Mouse (Mus musculus) v-Abl transformed pro-B cells (cell line): ENCODE results near the gene Zbtb48.

Source experiments
- in situ Hi-C, 2 experiments: fragments of 400-800 bp; cut with MboI; formaldehyde crosslinking; loops; one replicate each; pipeline ENCODE4 v1.15.1; 2025; ENCODE audit not compliant: unreplicated experiment in 2 of 2

Gene Zbtb48

GRCm38 (mm10) chr4:152008148-152008500 lies 19.3 kb downstream of the Zbtb48 start:
- in situ Hi-C loops = loop anchor here in 1 of 2 experiments (25.0 kb wide), 1 partner anchor 1646 kb away; no protein-coding TSS in a partner anchor

GRCm38 (mm10) chr4:152007481-152008147 lies 19.9 kb downstream of the Zbtb48 start:
- in situ Hi-C loops = loop anchor here in 1 of 2 experiments (25.0 kb wide), 1 partner anchor 1645 kb away; no protein-coding TSS in a partner anchor

- in situ Hi-C loops = loop anchor here in 1 of 2 experiments (25.0 kb wide), 1 partner anchor 1645 kb away; no protein-coding TSS in a partner anchor
Measured at GRCm38 (mm10) chr4:152006812-152007211, 20.7 kb downstream of the Zbtb48 start.

GRCm38 (mm10) chr4:152006137-152006536 lies 21.3 kb downstream of the Zbtb48 start:
- in situ Hi-C loops = loop anchor here in 1 of 2 experiments (25.0 kb wide), 1 partner anchor 1644 kb away; no protein-coding TSS in a partner anchor

- in situ Hi-C loops = loop anchor here in 1 of 2 experiments (25.0 kb wide), 1 partner anchor 1640 kb away; no protein-coding TSS in a partner anchor
Measured at GRCm38 (mm10) chr4:152002063-152002462, 25.4 kb downstream of the Zbtb48 start.

- in situ Hi-C loops = loop anchor here in 1 of 2 experiments (25.0 kb wide), 1 partner anchor 1639 kb away; no protein-coding TSS in a partner anchor
Measured at GRCm38 (mm10) chr4:152001335-152001734, 26.1 kb downstream of the Zbtb48 start.

GRCm38 (mm10) chr4:152000906-152001305 lies 26.6 kb downstream of the Zbtb48 start:
- in situ Hi-C loops = loop anchor here in 1 of 2 experiments (25.0 kb wide), 1 partner anchor 1639 kb away; no protein-coding TSS in a partner anchor

GRCm38 (mm10) chr4:151999481-151999880 lies 28.0 kb downstream of the Zbtb48 start:
- in situ Hi-C loops = loop anchor here in 1 of 2 experiments (25.0 kb wide), 2 partner anchors 288 to 438 kb away; partner anchors contain the start of genes Hes3 and Icmt

GRCm38 (mm10) chr4:151997701-151998100 lies 29.8 kb downstream of the Zbtb48 start:
- in situ Hi-C loops = loop anchor here in 1 of 2 experiments (25.0 kb wide), 2 partner anchors 290 to 440 kb away; partner anchors contain the start of genes Hes3 and Icmt

- in situ Hi-C loops = loop anchor here in 1 of 2 experiments (25.0 kb wide), 2 partner anchors 290 to 440 kb away; partner anchors contain the start of genes Hes3 and Icmt
Measured at GRCm38 (mm10) chr4:151996951-151997222, 30.6 kb downstream of the Zbtb48 start.

- in situ Hi-C loops = loop anchor here in 1 of 2 experiments (25.0 kb wide), 2 partner anchors 291 to 441 kb away; partner anchors contain the start of genes Hes3 and Icmt
Measured at GRCm38 (mm10) chr4:151996173-151996950, 31.1 kb downstream of the Zbtb48 start, which contains the start of gene Phf13. Phf13 (minus strand) TSS chr4:151996258.

GRCm38 (mm10) chr4:151995371-151996172 lies 31.9 kb downstream of the Zbtb48 start:
- in situ Hi-C loops = loop anchor here in 1 of 2 experiments (25.0 kb wide), 2 partner anchors 292 to 442 kb away; partner anchors contain the start of genes Hes3 and Icmt

GRCm38 (mm10) chr4:151994228-151995171 lies 33.0 kb downstream of the Zbtb48 start:
- in situ Hi-C loops = loop anchor here in 1 of 2 experiments (25.0 kb wide), 2 partner anchors 293 to 443 kb away; partner anchors contain the start of genes Hes3 and Icmt

- in situ Hi-C loops = loop anchor here in 1 of 2 experiments (25.0 kb wide), 2 partner anchors 294 to 444 kb away; partner anchors contain the start of genes Hes3 and Icmt
Measured at GRCm38 (mm10) chr4:151993035-151993434, 34.4 kb downstream of the Zbtb48 start.

GRCm38 (mm10) chr4:151992091-151992490 lies 35.4 kb downstream of the Zbtb48 start:
- in situ Hi-C loops = loop anchor here in 1 of 2 experiments (25.0 kb wide), 2 partner anchors 295 to 445 kb away; partner anchors contain the start of genes Hes3 and Icmt

- in situ Hi-C loops = loop anchor here in 1 of 2 experiments (25.0 kb wide), 2 partner anchors 298 to 448 kb away; partner anchors contain the start of genes Hes3 and Icmt
Measured at GRCm38 (mm10) chr4:151989110-151989488, 38.4 kb downstream of the Zbtb48 start.

- in situ Hi-C loops = loop anchor here in 1 of 2 experiments (25.0 kb wide), 2 partner anchors 299 to 449 kb away; partner anchors contain the start of genes Hes3 and Icmt
Measured at GRCm38 (mm10) chr4:151988342-151989109, 38.9 kb downstream of the Zbtb48 start, which contains the start of gene Thap3. Thap3 (minus strand) TSS chr4:151988997.
